ENCODE assay signal across 20 mouse cellular contexts in genomic region chr8:4162786-4163185, GRCm38 (mm10). TPM values are rescaled to one million over a fixed set of nuclear protein-coding genes. Genes with fewer than 3 reads are reported as not detected.
"Had no signal": no experiment of that assay in that cellular context is flagged by ENCODE, and none has a peak within 500 bp of the region (broad histone marks: within the 10 kb centered on the region; RNA-seq: fewer than 3 reads in every experiment).

No protein-coding gene starts in this region.

- H3K4me2 ChIP-seq: limb, embryonic 15.5 days; liver, embryonic 13.5 days; lung, embryonic 15.5 days; midbrain, embryonic 12.5 days; neural tube, embryonic 13.5 days had no signal

- H3K9ac ChIP-seq: limb, embryonic 15.5 days; liver, embryonic 13.5 days; liver, postnatal 0 days; lung, embryonic 15.5 days; midbrain, embryonic 12.5 days; neural tube, embryonic 13.5 days had no signal

- DNase-seq: kidney, postnatal 10 days; liver, embryonic 13.5 days; liver, postnatal 0 days; lung, postnatal 14 days; retina, postnatal 1 day; right cerebral cortex, postnatal 4 days; spleen, adult 18-20 months had no signal

- H3K27me3 ChIP-seq: limb, embryonic 15.5 days; liver, embryonic 13.5 days; lung, embryonic 15.5 days; megakaryocyte, embryonic 14.5 days; midbrain, embryonic 12.5 days; neural tube, embryonic 13.5 days had no signal

- ATAC-seq: inflammation-experienced regulatory T-cells, adult 6 months; intestine, postnatal 0 days; liver, postnatal 0 days; midbrain, embryonic 16.5 days had no signal

- H3K4me3 ChIP-seq: left cerebral cortex, adult 2 months; limb, embryonic 15.5 days; liver, embryonic 13.5 days; lung, embryonic 15.5 days; megakaryocyte, embryonic 14.5 days; midbrain, embryonic 12.5 days; neural tube, embryonic 13.5 days had no signal

- H3K9me3 ChIP-seq: limb, embryonic 15.5 days; liver, embryonic 13.5 days; lung, embryonic 15.5 days; megakaryocyte, embryonic 14.5 days; midbrain, embryonic 12.5 days; neural tube, embryonic 13.5 days had no signal

- H3K27ac ChIP-seq: left cerebral cortex, adult 2 months; limb, embryonic 15.5 days; liver, embryonic 13.5 days; lung, embryonic 15.5 days; macrophage; midbrain, embryonic 12.5 days; neural tube, embryonic 13.5 days had no signal

- H3K36me3 ChIP-seq: limb, embryonic 15.5 days; liver, embryonic 13.5 days; lung, embryonic 15.5 days; midbrain, embryonic 12.5 days; neural tube, embryonic 13.5 days had no signal

RNA-seq across cellular contexts. Expression of gene Cd209g, which starts 28.9 kb away (rescaled TPM):
- polyA plus RNA-seq: intestine, postnatal 0 days; kidney, embryonic 14.5 days; limb, embryonic 11.5 days; limb, embryonic 15.5 days; liver, embryonic 13.5 days; lung, embryonic 15.5 days; macrophage; midbrain, embryonic 12.5 days; midbrain, embryonic 16.5 days; neural tube, embryonic 13.5 days; stomach, embryonic 16.5 days had no signal

RNA-seq across cellular contexts. Expression of gene Cd209f, which starts 57.2 kb away (rescaled TPM):
- polyA plus RNA-seq: inflammation-experienced regulatory T-cells, adult 6 months; intestine, postnatal 0 days; kidney, embryonic 14.5 days; limb, embryonic 11.5 days; limb, embryonic 15.5 days; lung, embryonic 15.5 days; macrophage; midbrain, embryonic 12.5 days; neural tube, embryonic 13.5 days had no signal
